Mouse (Mus musculus): ENCODE results near the gene Spats2l. TPM values are rescaled to one million over a fixed set of nuclear protein-coding genes. Genes with fewer than 3 reads are reported as not detected.

Spats2l gene
- total and polyA plus RNA-seq, 3 experiments = 0.09 to 0.77 (median 0.34) TPM

GRCm38 (mm10) chr1:57954376-57954765 lies 180.4 kb downstream of the Spats2l start:
- DNase-seq (ENCODE audit: extremely low read depth) = no peak

DNA sequence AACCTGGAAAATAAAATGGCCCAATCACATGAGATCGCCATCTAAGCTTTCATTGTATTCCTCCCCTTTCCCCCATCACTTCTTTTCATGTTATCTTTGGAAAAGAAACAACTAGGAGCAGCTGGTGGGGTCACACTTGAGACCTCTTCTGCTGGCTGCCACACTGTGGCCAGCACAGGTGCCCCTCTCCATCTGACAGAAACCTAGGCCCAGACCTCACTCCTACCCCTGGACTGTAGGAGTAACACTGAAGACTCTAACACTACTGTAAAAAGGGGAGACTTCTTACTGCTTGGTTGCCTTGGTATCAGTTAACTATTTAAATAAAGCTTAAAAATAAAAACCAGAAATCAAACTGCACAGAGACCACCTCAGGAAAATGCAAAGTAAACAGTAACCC lies 181.8 kb downstream of the Spats2l start:
- Histone ChIP-seq H3K4me2 (ENCODE audit: insufficient read depth, low read depth, poor library complexity, severe bottlenecking) (no peak overlapping the region), H3K27me3 (replicated peaks) (no peaks in the 10 kb centered on the region), H3K36me3 (replicated peaks in 1 of 2; ENCODE audit: control insufficient read depth in 1 of 2, insufficient read depth in 1 of 2, low read length in 1 of 2) (peaks cover 21 to 52% of the 10 kb centered on the region in 2 experiments), H3K9me3 (replicated peaks; ENCODE audit: low read length) (no peaks in the 10 kb centered on the region), H3K79me2 (replicated peaks; ENCODE audit: control insufficient read depth, extremely low read depth, insufficient read depth, poor library complexity, severe bottlenecking) (no peaks in the 10 kb centered on the region), H3K27ac (ENCODE audit: insufficient read depth, low read depth) (no peak overlapping the region), H3K9ac (ENCODE audit: insufficient read depth, low read depth) (no peak overlapping the region), H3K4me3 (replicated peaks in 1 of 3; ENCODE audit: low read depth in 2 of 3, low read length in 2 of 3, poor library complexity in 1 of 3) (no peak overlapping the region), H3K4me1 (ENCODE audit: control insufficient read depth in 1 of 2, insufficient read depth in 2 of 2) (peaks cover 0 to 16% of the 10 kb centered on the region in 2 experiments; a peak in 3 of 4 replicates)
- dilution Hi-C loops (cut with MboI; ENCODE audit: extremely low pct_ligation_motif_present, extremely low pct_unique_long_range_greater_than_20kb, low sequenced_read_pairs) (no loop called here), in situ Hi-C loops (cut with MboI; ENCODE audit: low pct_ligation_motif_present, low pct_unique_long_range_greater_than_20kb, low sequenced_read_pairs) (no loop called here)
- DNase-seq (ENCODE audit: extremely low read depth) = no peak
- TF ChIP-seq POLR2A (IDR thresholded peaks at IDR 0.05; ENCODE audit: low read depth, low read length) (no peak), JUN (IDR thresholded peaks at IDR 0.05; ENCODE audit: insufficient read depth, low read depth, low read length) (no peak), MAFK (IDR thresholded peaks at IDR 0.05; ENCODE audit: insufficient replicate concordance, low read length) (no peak), RCOR1 (conservative IDR thresholded peaks at IDR 0.05; ENCODE audit: low read depth, low read length) (no peak), USF1 (IDR thresholded peaks at IDR 0.05; ENCODE audit: low read depth, low read length) (no peak), E2F4 (IDR thresholded peaks at IDR 0.05; ENCODE audit: insufficient replicate concordance, low read depth, low read length) (no peak), RAD21 (IDR thresholded peaks at IDR 0.05; ENCODE audit: low read depth, low read length) (no peak), PAX5 (IDR thresholded peaks at IDR 0.05; ENCODE audit: low read length) (no peak), MAX (IDR thresholded peaks at IDR 0.05; ENCODE audit: low read length) (no peak), TBP (conservative IDR thresholded peaks at IDR 0.05; ENCODE audit: low read depth, low read length) (no peak), CHD2 (IDR thresholded peaks at IDR 0.05; ENCODE audit: low read length) (no peak)

More at GRCm38 (mm10) chr1:57954376-57954765, 180.4 kb downstream of the Spats2l start:
- Histone ChIP-seq H3K9me3 (replicated peaks; ENCODE audit: low read length) (no peaks in the 10 kb centered on the region), H3K36me3 (replicated peaks in 1 of 2; ENCODE audit: control insufficient read depth in 1 of 2, insufficient read depth in 1 of 2, low read length in 1 of 2) (peaks cover 20 to 44% of the 10 kb centered on the region in 2 experiments), H3K4me1 (ENCODE audit: control insufficient read depth in 1 of 2, insufficient read depth in 2 of 2) (peaks cover 0 to 16% of the 10 kb centered on the region in 2 experiments; a peak in 3 of 4 replicates), H3K79me2 (replicated peaks; ENCODE audit: control insufficient read depth, extremely low read depth, insufficient read depth, poor library complexity, severe bottlenecking) (no peaks in the 10 kb centered on the region), H3K4me3 (replicated peaks in 1 of 3; ENCODE audit: low read depth in 2 of 3, low read length in 2 of 3, poor library complexity in 1 of 3) (no peak overlapping the region), H3K27ac (ENCODE audit: insufficient read depth, low read depth) (no peak overlapping the region), H3K4me2 (ENCODE audit: insufficient read depth, low read depth, poor library complexity, severe bottlenecking) (no peak overlapping the region), H3K27me3 (replicated peaks) (no peaks in the 10 kb centered on the region), H3K9ac (ENCODE audit: insufficient read depth, low read depth) (no peak overlapping the region)
- TF ChIP-seq MAFK (IDR thresholded peaks at IDR 0.05; ENCODE audit: insufficient replicate concordance, low read length) = no peak
- TF ChIP-seq NRF1 (IDR thresholded peaks at IDR 0.05; ENCODE audit: low read depth, low read length) = no peak
- no peak for TF ChIP-seq NELFE (IDR thresholded peaks at IDR 0.05; ENCODE audit: low read depth, low read length)
- no peak for TF ChIP-seq ZNF384 (IDR thresholded peaks at IDR 0.05; ENCODE audit: low read depth, low read length)
- dilution Hi-C loops (cut with MboI; ENCODE audit: extremely low pct_ligation_motif_present, extremely low pct_unique_long_range_greater_than_20kb, low sequenced_read_pairs) (no loop called here), in situ Hi-C loops (cut with MboI; ENCODE audit: low pct_ligation_motif_present, low pct_unique_long_range_greater_than_20kb, low sequenced_read_pairs) (no loop called here)

Measured in CH12.LX (cell line).